Mouse (Mus musculus) layer of hippocampus, adult 2 months (tissue): Measurements from ENCODE around the gene Batf3. TPM values are rescaled to one million over a fixed set of nuclear protein-coding genes. Genes with fewer than 3 reads are reported as not detected.

Experiments
- DNase-seq, 2 experiments: peaks; one replicate each; pipeline ENCODE4 v3.0.0; 2022; ENCODE audit warnings: low spot score in 2 of 2
- H3K27ac ChIP-seq: fragments of 200-600 bp; 2 replicates; pipeline ENCODE4 v1.8.1; 2022
- H3K4me3 ChIP-seq: fragments of 200-600 bp; 2 replicates; pipeline ENCODE4 v1.8.1; 2022; ENCODE audit warnings: mild to moderate bottlenecking
- CTCF ChIP-seq: fragments of 200-600 bp; conservative IDR thresholded peaks from 2 replicates; pipeline ENCODE4 v1.8.1; 2022; ENCODE audit warnings: antibody characterized with exemption, mild to moderate bottlenecking, moderate library complexity
- total RNA-seq, 2 experiments: library from RNA; stranded (reverse); gene quantifications; 2 replicates each; pipeline ENCODE4 v1.2.3; 2021

The Batf3 gene
- total RNA-seq, 2 experiments from 2014 or later = 0.98 to 1.7 TPM

- H3K4me3 ChIP-seq = no peak overlapping the region
- H3K27ac ChIP-seq = 0 out of 2 replicates have a peak overlapping the region, but pooled peaks have one; percentile 43
- DNase-seq = no peak
- TF ChIP-seq CTCF = no peak
Measured at GRCm38 (mm10) chr1:191071613-191072012, 26.0 kb upstream of the Batf3 start.

- no peak overlapping the region for H3K4me3 ChIP-seq
- H3K27ac ChIP-seq = peak overlapping the region; percentile 46; the same call in 1 of the 2 replicates
- no peak for DNase-seq
- no peak for TF ChIP-seq CTCF
Measured at GRCm38 (mm10) chr1:191072329-191072913, 25.2 kb upstream of the Batf3 start.

- Histone ChIP-seq H3K4me3 (no peak overlapping the region), H3K27ac (peak overlapping the region; percentile 46; the same call in 1 of the 2 replicates)
- DNase-seq = peak in 1 of 2 experiments; percentile 42
- TF ChIP-seq CTCF = no peak
Measured at GRCm38 (mm10) chr1:191073001-191073400, 24.6 kb upstream of the Batf3 start.

- TF ChIP-seq CTCF = no peak
- no peak overlapping the region for H3K4me3 ChIP-seq
- peak overlapping the region; percentile 14; the same call in 1 of the 2 replicates for H3K27ac ChIP-seq
- no peak for DNase-seq
Measured at GRCm38 (mm10) chr1:191073486-191073885, 24.2 kb upstream of the Batf3 start.

- peak; percentile 58 to 60 for DNase-seq
- H3K27ac ChIP-seq = no peak overlapping the region
- TF ChIP-seq CTCF = peak; percentile 94
- no peak overlapping the region for H3K4me3 ChIP-seq
Measured at GRCm38 (mm10) chr1:191075199-191075883, 22.3 kb upstream of the Batf3 start.

GRCm38 (mm10) chr1:191083230-191083629 lies 14.4 kb upstream of the Batf3 start:
- Histone ChIP-seq H3K4me3 (no peak overlapping the region), H3K27ac (no peak overlapping the region)
- no peak for DNase-seq
- TF ChIP-seq CTCF = no peak

GRCm38 (mm10) chr1:191084951-191085559 lies 12.6 kb upstream of the Batf3 start:
- Histone ChIP-seq H3K4me3 (no peak overlapping the region), H3K27ac (no peak overlapping the region)
- peak in 1 of 2 experiments; percentile 53 for DNase-seq
- TF ChIP-seq CTCF = peak; percentile 80

GRCm38 (mm10) chr1:191085597-191085996 lies 12.1 kb upstream of the Batf3 start:
- Histone ChIP-seq H3K27ac (no peak overlapping the region), H3K4me3 (no peak overlapping the region)
- TF ChIP-seq CTCF = no peak
- no peak for DNase-seq

GRCm38 (mm10) chr1:191086304-191086878 lies 11.3 kb upstream of the Batf3 start:
- Histone ChIP-seq H3K4me3 (no peak overlapping the region), H3K27ac (no peak overlapping the region)
- no peak for DNase-seq
- TF ChIP-seq CTCF = no peak

GRCm38 (mm10) chr1:191086960-191087359 lies 10.7 kb upstream of the Batf3 start:
- H3K4me3 ChIP-seq = no peak overlapping the region
- TF ChIP-seq CTCF = no peak
- no peak overlapping the region for H3K27ac ChIP-seq
- DNase-seq = no peak

GRCm38 (mm10) chr1:191087955-191088354 lies 9.7 kb upstream of the Batf3 start:
- no peak for TF ChIP-seq CTCF
- H3K27ac ChIP-seq = no peak overlapping the region
- no peak for DNase-seq
- no peak overlapping the region for H3K4me3 ChIP-seq

- DNase-seq = no peak
- TF ChIP-seq CTCF = no peak
- Histone ChIP-seq H3K27ac (no peak overlapping the region), H3K4me3 (no peak overlapping the region)
Measured at GRCm38 (mm10) chr1:191089355-191089754, 8.3 kb upstream of the Batf3 start.

GRCm38 (mm10) chr1:191092050-191092449 lies 5.6 kb upstream of the Batf3 start:
- no peak for DNase-seq
- TF ChIP-seq CTCF = no peak
- Histone ChIP-seq H3K27ac (no peak overlapping the region), H3K4me3 (no peak overlapping the region)
